Mouse (Mus musculus) cerebellum, postnatal 14 days (tissue): ENCODE measurements around the gene Cinp.

Experiments used
- DNase-seq, 2 experiments: peaks; one replicate each; pipeline ENCODE4 v3.0.0; 2021; ENCODE audit warnings: mixed read lengths in 2 of 2

Cinp gene

DNA sequence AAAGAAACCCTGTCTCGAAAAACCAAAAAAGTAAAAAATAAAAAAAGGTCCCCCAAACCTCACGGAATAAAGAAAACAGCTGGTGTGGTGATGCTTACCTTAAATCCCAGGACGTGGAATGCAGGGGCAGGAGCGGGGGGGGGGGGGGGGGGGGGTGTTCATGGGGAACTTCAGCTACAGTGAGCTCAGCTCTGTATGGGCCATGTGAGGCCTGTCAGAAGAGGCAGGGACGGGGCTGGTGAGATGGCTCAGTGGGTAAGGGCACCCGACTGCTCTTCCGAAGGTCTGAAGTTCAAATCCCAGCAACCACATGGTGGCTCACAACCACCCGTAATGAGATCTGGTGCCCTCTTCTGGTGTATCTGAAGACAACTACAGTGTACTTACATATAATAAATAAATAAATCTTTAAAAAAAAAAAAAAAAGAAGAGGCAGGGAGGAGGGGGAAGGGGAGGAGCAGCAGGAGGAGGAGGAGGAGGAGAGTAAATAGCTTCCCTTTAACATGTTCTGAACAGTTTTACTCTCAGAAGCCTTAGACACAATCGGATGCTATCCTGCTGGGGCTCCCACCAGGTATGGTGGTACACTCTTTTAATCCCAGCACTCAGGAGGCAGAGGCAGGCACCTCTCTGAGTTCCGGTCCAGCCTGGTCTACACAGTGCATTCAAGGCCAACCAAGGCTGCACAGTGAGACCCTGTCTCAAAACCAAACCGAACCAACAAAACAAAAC lies 58.5 kb downstream of the Cinp start:
- DNase-seq, result no peak

DNA sequence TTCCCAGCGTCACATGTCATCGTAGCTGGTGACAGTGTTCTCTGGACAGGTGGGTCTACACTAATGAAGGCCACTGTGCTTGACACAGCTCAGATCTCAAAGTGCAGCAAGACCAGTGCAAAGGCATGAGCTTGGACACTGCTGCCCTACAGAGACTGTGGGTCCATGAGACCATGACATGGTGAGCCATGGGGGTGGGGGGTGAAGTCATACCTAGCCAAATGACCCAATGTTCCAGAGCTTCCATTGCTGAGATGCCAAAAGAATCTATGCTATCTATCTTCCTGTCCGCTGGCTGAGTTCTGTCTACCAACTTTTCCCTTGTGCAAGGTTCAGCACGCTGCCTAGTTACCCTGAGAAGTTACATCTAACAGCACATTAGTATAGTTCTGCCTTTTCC lies 60.0 kb downstream of the Cinp start:
- DNase-seq, result no peak
